In the genomic region with DNA sequence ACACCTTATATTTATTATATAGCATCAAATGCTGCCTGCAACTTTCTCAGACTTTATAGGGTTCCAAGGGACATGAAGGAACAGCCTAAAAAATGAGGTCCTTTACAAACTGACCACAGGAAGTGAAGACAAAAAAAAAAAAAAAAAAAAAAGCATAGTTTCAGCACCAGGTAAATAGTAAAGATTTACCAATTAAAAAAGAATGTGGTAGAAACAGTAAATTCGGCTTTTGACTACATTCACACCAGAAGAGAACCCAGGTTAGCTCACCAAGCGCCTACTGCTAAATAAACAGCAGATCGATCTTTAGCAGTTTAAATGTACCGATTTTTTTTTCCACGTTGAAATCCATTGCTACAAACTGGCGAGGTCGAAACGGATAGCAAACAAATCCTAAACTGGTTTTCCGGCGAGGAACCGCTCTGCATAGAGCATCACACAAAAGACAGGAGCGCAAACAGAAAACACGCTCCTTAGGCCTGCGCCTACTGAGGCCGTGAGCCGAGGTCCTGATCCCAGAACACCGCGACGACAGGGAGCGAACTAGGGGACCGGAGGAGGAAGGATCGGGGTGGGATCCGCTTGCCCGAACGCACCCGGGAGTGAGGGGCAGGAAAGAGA, we compare ENCODE assay signal across 8 mouse cellular contexts. TPM values are rescaled to one million over a fixed set of nuclear protein-coding genes. Genes with fewer than 3 reads are reported as not detected.
A peak's percentile ranks its signal among the peaks of the same experiment; 100 is the strongest.
DNase-seq lines count a peak whose midpoint lies in the region; ATAC-seq and TF ChIP-seq lines count a peak whose summit lies in the region.

No protein-coding gene starts in this region.

- H3K27me3 ChIP-seq in heart, embryonic 16.5 days (ENCODE audit: control insufficient read depth, insufficient read depth, low read length) = no peaks in the 10 kb centered on the region
- H3K27me3 ChIP-seq in G1E (ENCODE audit: insufficient read depth, low read length) = peaks cover 4% of the 10 kb centered on the region; the same call in 1 of the 2 replicates
- H3K27me3 ChIP-seq in forebrain, embryonic 11.5 days (ENCODE audit: control insufficient read depth, insufficient read depth, low read length) = no peaks in the 10 kb centered on the region
- peaks cover 25% of the 10 kb centered on the region for H3K27me3 ChIP-seq in liver, embryonic 15.5 days

- under 1% methylated on average over 26 of the region's 26 CpGs for WGBS in heart, embryonic 16.5 days
- 1% methylated on average over 26 of the region's 26 CpGs for WGBS in forebrain, embryonic 11.5 days
- WGBS in liver, embryonic 15.5 days (ENCODE audit: insufficient replicate concordance) = under 1% methylated on average over 24 of the region's 26 CpGs

- DNase-seq in heart, adult 8-10 months (ENCODE audit: low spot score) = no peak
- no peak for DNase-seq in G1E (ENCODE audit: low spot score)
- DNase-seq in forebrain, embryonic 11.5 days (ENCODE audit: low spot score) = no peak
- no peak for DNase-seq in right cerebral cortex, postnatal 36 days (ENCODE audit: low spot score in 2 of 2)
- DNase-seq in cerebellum, postnatal 25 days = no peak
- DNase-seq in gastrocnemius, postnatal 4 days (ENCODE audit: low spot score in 2 of 2) = no peak

- peak overlapping the region; percentile 74 for H3K4me2 ChIP-seq in heart, embryonic 16.5 days (ENCODE audit: low read depth, low read length)
- peak overlapping the region; percentile 47 for H3K4me2 ChIP-seq in forebrain, embryonic 11.5 days (ENCODE audit: low read depth, low read length, severe bottlenecking)
- peak overlapping the region; percentile 82 for H3K4me2 ChIP-seq in liver, embryonic 15.5 days

- no peaks in the 10 kb centered on the region for H3K9me3 ChIP-seq in heart, embryonic 16.5 days (replicated peaks; ENCODE audit: control insufficient read depth, low read length)
- no peaks in the 10 kb centered on the region for H3K9me3 ChIP-seq in G1E (replicated peaks)
- no peaks in the 10 kb centered on the region for H3K9me3 ChIP-seq in forebrain, embryonic 11.5 days (ENCODE audit: control insufficient read depth, low read length)
- no peaks in the 10 kb centered on the region for H3K9me3 ChIP-seq in liver, embryonic 15.5 days (replicated peaks)

- peak overlapping the region; percentile 90 for H3K9ac ChIP-seq in heart, embryonic 16.5 days (ENCODE audit: low read length)
- H3K9ac ChIP-seq in forebrain, embryonic 11.5 days (ENCODE audit: low read length) = peak overlapping the region; percentile 96
- peak overlapping the region; percentile 90 for H3K9ac ChIP-seq in liver, embryonic 15.5 days

- H3K4me3 ChIP-seq in heart, embryonic 16.5 days (ENCODE audit: low read length) = peak overlapping the region; percentile 83
- H3K4me3 ChIP-seq in G1E (ENCODE audit: low read depth, low read length) = peak overlapping the region; percentile 97
- H3K4me3 ChIP-seq in forebrain, embryonic 11.5 days (ENCODE audit: low read depth, low read length) = peak overlapping the region; percentile 92
- peak overlapping the region; percentile 93 for H3K4me3 ChIP-seq in liver, embryonic 15.5 days (replicated peaks)

- no peak for TF ChIP-seq CTCF in G1E (IDR thresholded peaks at IDR 0.05; ENCODE audit: low read depth, low read length)

- no peak; the same call in 1 of the 2 replicates for ATAC-seq in heart, embryonic 16.5 days (replicated peaks; ENCODE audit: extremely low read depth, insufficient read depth, low FRiP score)
- ATAC-seq in G1E (ENCODE audit: extremely low read depth, insufficient number of reproducible peaks, low FRiP score, poor library complexity, severe bottlenecking) = no peak
- ATAC-seq in forebrain, embryonic 11.5 days (replicated peaks; ENCODE audit: low FRiP score) = peak; percentile 70
- ATAC-seq in liver, embryonic 15.5 days (ENCODE audit: insufficient read depth) = peak; percentile 47

- no peaks in the 10 kb centered on the region for H3K36me3 ChIP-seq in heart, embryonic 16.5 days (ENCODE audit: control insufficient read depth, insufficient read depth)
- peaks cover 4% of the 10 kb centered on the region for H3K36me3 ChIP-seq in G1E (replicated peaks)
- H3K36me3 ChIP-seq in forebrain, embryonic 11.5 days (ENCODE audit: control insufficient read depth, insufficient read depth, low read length) = no peaks in the 10 kb centered on the region; the same call in 1 of the 2 replicates
- H3K36me3 ChIP-seq in liver, embryonic 15.5 days (replicated peaks) = no peaks in the 10 kb centered on the region

- peak overlapping the region; percentile 98 for H3K27ac ChIP-seq in heart, embryonic 16.5 days (ENCODE audit: low read length)
- H3K27ac ChIP-seq in forebrain, embryonic 11.5 days (ENCODE audit: low read depth, low read length) = peak overlapping the region; percentile 92
- H3K27ac ChIP-seq in liver, embryonic 15.5 days (replicated peaks) = peak overlapping the region; percentile 97

- peaks cover 24% of the 10 kb centered on the region for H3K4me1 ChIP-seq in heart, embryonic 16.5 days (ENCODE audit: control insufficient read depth, insufficient read depth, low read length)
- peaks cover 52% of the 10 kb centered on the region for H3K4me1 ChIP-seq in G1E (ENCODE audit: insufficient read depth, low read depth, low read length)
- no peaks in the 10 kb centered on the region for H3K4me1 ChIP-seq in forebrain, embryonic 11.5 days (replicated peaks; ENCODE audit: control insufficient read depth, insufficient read depth, low read length)
- H3K4me1 ChIP-seq in liver, embryonic 15.5 days (replicated peaks) = peaks cover 27% of the 10 kb centered on the region

RNA-seq across cellular contexts. Expression of gene Glg1, which starts 0.9 kb away (rescaled TPM):
- polyA plus RNA-seq in heart, embryonic 16.5 days (2015; fragmentation: Nextera tagmentation; extraction: Ambion mirVana) = 55.7 and 58.6 TPM in 2 replicates
- 100 to 1,000 TPM in 1 of 4 experiments, 10 to 100 TPM in 3; 87.4 to 103 (median 96.6) TPM for total RNA-seq in heart, adult 8-10 months (2022)
- total RNA-seq in G1E (2014; fragmentation: Nextera tagmentation) (71.0 and 71.8 TPM in 2 replicates), G1E (2017) (15.5 and 22.7 TPM in 2 replicates)
- 10.8 and 12.7 TPM in 2 replicates for polyA plus RNA-seq in G1E (2012)
- polyA plus RNA-seq in forebrain, embryonic 11.5 days (2014; fragmentation: Nextera tagmentation; extraction: Ambion mirVana) = 76.7 and 80.0 TPM in 2 replicates
- 14.1 and 14.5 TPM in 2 replicates for polyA plus RNA-seq in liver, embryonic 15.5 days (2015; fragmentation: Nextera tagmentation; extraction: Ambion mirVana)
- total RNA-seq in gastrocnemius, postnatal 4 days (2021) = 10 to 100 TPM; 90.1 to 92.8 TPM

RNA-seq across cellular contexts. Expression of gene Rfwd3, which starts 41.9 kb away (rescaled TPM):
- polyA plus RNA-seq in heart, embryonic 16.5 days (2015; fragmentation: Nextera tagmentation; extraction: Ambion mirVana) = 38.5 and 39.8 TPM in 2 replicates
- 10 to 100 TPM; 17.3 to 22.2 (median 19.4) TPM for total RNA-seq in heart, adult 8-10 months (2022)
- total RNA-seq in G1E (2014; fragmentation: Nextera tagmentation) (58.1 and 72.0 TPM in 2 replicates), G1E (2017) (79.2 and 83.2 TPM in 2 replicates)
- polyA plus RNA-seq in G1E (2012) = 4.0 and 4.9 TPM in 2 replicates
- polyA plus RNA-seq in forebrain, embryonic 11.5 days (2014; fragmentation: Nextera tagmentation; extraction: Ambion mirVana) = 97.3 TPM in 2 replicates
- polyA plus RNA-seq in liver, embryonic 15.5 days (2015; fragmentation: Nextera tagmentation; extraction: Ambion mirVana) = 44.9 and 46.4 TPM in 2 replicates
- total RNA-seq in gastrocnemius, postnatal 4 days (2021) = 10 to 100 TPM; 18.6 to 18.7 TPM

Comparison
In these comparisons a context has a peak if more than half of its experiments do, and no peak if none do; other contexts are left out.
1. ATAC-seq: peak in forebrain, embryonic 11.5 days (single experiment) and liver, embryonic 15.5 days (single experiment); none in heart, embryonic 16.5 days (single experiment) and G1E (single experiment).
2. Peak in every context shown above with its lines, with median percentiles within 50 percentile points of each other: H3K27ac ChIP-seq, H3K4me2 ChIP-seq, H3K4me3 ChIP-seq and H3K9ac ChIP-seq.